8 mouse cellular contexts compared by ENCODE assay signal in genomic region chr7:107665586-107666261, GRCm38 (mm10). TPM values are rescaled to one million over a fixed set of nuclear protein-coding genes. Genes with fewer than 3 reads are reported as not detected.
DNase-seq lines count a peak whose midpoint lies in the region; ATAC-seq lines count a peak whose summit lies in the region.

No protein-coding gene starts in this region.

- 6% methylated on average over 9 of the region's 9 CpGs for WGBS in embryonic facial prominence, embryonic 10.5 days
- WGBS in intestine, embryonic 14.5 days = 14% methylated on average over 9 of the region's 9 CpGs
- WGBS in limb, embryonic 11.5 days = 8% methylated on average over 9 of the region's 9 CpGs
- 8% methylated on average over 9 of the region's 9 CpGs for WGBS in midbrain, embryonic 13.5 days

- H3K4me1 ChIP-seq in embryonic facial prominence, embryonic 10.5 days = peaks cover 75% of the 10 kb centered on the region
- H3K4me1 ChIP-seq in intestine, embryonic 14.5 days (replicated peaks; ENCODE audit: control insufficient read depth, insufficient read depth, low read length) = peaks cover 54% of the 10 kb centered on the region
- H3K4me1 ChIP-seq in limb, embryonic 11.5 days (ENCODE audit: control insufficient read depth, insufficient read depth, low read length) = peaks cover 39% of the 10 kb centered on the region
- peaks cover 36% of the 10 kb centered on the region for H3K4me1 ChIP-seq in midbrain, embryonic 13.5 days (replicated peaks)

- peak overlapping the region; percentile 95 for H3K27ac ChIP-seq in embryonic facial prominence, embryonic 10.5 days (replicated peaks)
- peak overlapping the region; percentile 93 for H3K27ac ChIP-seq in intestine, embryonic 14.5 days (ENCODE audit: low read depth)
- peak overlapping the region; percentile 98 for H3K27ac ChIP-seq in limb, embryonic 11.5 days (replicated peaks; ENCODE audit: low read depth, low read length)
- H3K27ac ChIP-seq in midbrain, embryonic 13.5 days = peak overlapping the region; percentile 52; the same call in 1 of the 2 replicates

- DNase-seq in cerebellum, adult 9-11 months = peak; percentile 13
- peak; percentile 50 for DNase-seq in embryonic facial prominence, embryonic 10.5 days (ENCODE audit: low spot score)
- peak; percentile 73 for DNase-seq in intestine, embryonic 14.5 days (ENCODE audit: low spot score)
- DNase-seq in limb, embryonic 11.5 days (ENCODE audit: low spot score) = peak; percentile 73
- peak; percentile 58 for DNase-seq in testis, postnatal 14 days (ENCODE audit: low spot score)

- H3K36me3 ChIP-seq in embryonic facial prominence, embryonic 10.5 days (replicated peaks) = peaks cover 5% of the 10 kb centered on the region
- 0 out of 2 replicates have a peak, but pooled peaks cover 3% of the 10 kb centered on the region for H3K36me3 ChIP-seq in intestine, embryonic 14.5 days (ENCODE audit: control insufficient read depth, insufficient read depth, low read length)
- no peaks in the 10 kb centered on the region for H3K36me3 ChIP-seq in limb, embryonic 11.5 days (ENCODE audit: control insufficient read depth, insufficient read depth, low read length)
- H3K36me3 ChIP-seq in midbrain, embryonic 13.5 days = no peaks in the 10 kb centered on the region

- peak overlapping the region; percentile 57 for H3K9ac ChIP-seq in intestine, embryonic 14.5 days (ENCODE audit: low read length)
- peak overlapping the region; percentile 78 for H3K9ac ChIP-seq in limb, embryonic 11.5 days (ENCODE audit: low read length)
- peak overlapping the region; percentile 55; the same call in 1 of the 2 replicates for H3K9ac ChIP-seq in midbrain, embryonic 13.5 days (replicated peaks)

- peak overlapping the region; percentile 64 for H3K4me3 ChIP-seq in embryonic facial prominence, embryonic 10.5 days
- H3K4me3 ChIP-seq in intestine, embryonic 14.5 days (ENCODE audit: low read depth, low read length) = peak overlapping the region; percentile 48
- H3K4me3 ChIP-seq in limb, embryonic 11.5 days (ENCODE audit: low read depth, low read length) = peak overlapping the region; percentile 44
- H3K4me3 ChIP-seq in midbrain, embryonic 13.5 days (replicated peaks) = peak overlapping the region; percentile 14; the same call in 1 of the 2 replicates

- no peaks in the 10 kb centered on the region for H3K9me3 ChIP-seq in embryonic facial prominence, embryonic 10.5 days
- H3K9me3 ChIP-seq in intestine, embryonic 14.5 days (ENCODE audit: control insufficient read depth, low read length) = no peaks in the 10 kb centered on the region
- H3K9me3 ChIP-seq in limb, embryonic 11.5 days (ENCODE audit: control insufficient read depth, low read length) = no peaks in the 10 kb centered on the region
- H3K9me3 ChIP-seq in midbrain, embryonic 13.5 days = no peaks in the 10 kb centered on the region

- peak; percentile 4; the same call in 1 of the 2 replicates for ATAC-seq in granulocyte monocyte progenitor cell, adult 5-6 weeks (replicated peaks; ENCODE audit: poor library complexity, severe bottlenecking)
- ATAC-seq in intestine, embryonic 14.5 days (replicated peaks; ENCODE audit: low FRiP score, low TSS enrichment, low read depth) = peak; percentile 9; the same call in 1 of the 2 replicates
- ATAC-seq in limb, embryonic 11.5 days (ENCODE audit: insufficient number of reproducible peaks, low FRiP score, low TSS enrichment, low read depth) = peak; percentile 52
- peak; percentile 41 for ATAC-seq in midbrain, embryonic 13.5 days
- no peak for ATAC-seq in inflammation-experienced regulatory T-cells, adult 6 months

- H3K4me2 ChIP-seq in intestine, embryonic 14.5 days (ENCODE audit: low read length) = peak overlapping the region; percentile 59
- peak overlapping the region; percentile 55 for H3K4me2 ChIP-seq in limb, embryonic 11.5 days (ENCODE audit: low read depth, severe bottlenecking)
- H3K4me2 ChIP-seq in midbrain, embryonic 13.5 days (replicated peaks) = peak overlapping the region; percentile 41

- H3K27me3 ChIP-seq in embryonic facial prominence, embryonic 10.5 days (replicated peaks; ENCODE audit: low read depth, poor library complexity, severe bottlenecking) = peaks cover 8% of the 10 kb centered on the region; the same call in 1 of the 2 replicates
- H3K27me3 ChIP-seq in intestine, embryonic 14.5 days (replicated peaks; ENCODE audit: control insufficient read depth, insufficient read depth, low read length) = no peaks in the 10 kb centered on the region
- no peaks in the 10 kb centered on the region for H3K27me3 ChIP-seq in limb, embryonic 11.5 days (ENCODE audit: control insufficient read depth, insufficient read depth, low read length)
- H3K27me3 ChIP-seq in midbrain, embryonic 13.5 days = 0 out of 2 replicates have a peak, but pooled peaks cover 3% of the 10 kb centered on the region

RNA-seq across cellular contexts. Expression of gene 5330417H12Rik, which starts 40.8 kb away (rescaled TPM):
- polyA plus RNA-seq in embryonic facial prominence, embryonic 10.5 days (2016; fragmentation: Nextera tagmentation; extraction: Ambion mirVana) = not detected in 2 replicates
- total RNA-seq in granulocyte monocyte progenitor cell, adult 5-6 weeks (2014; fragmentation: Nextera tagmentation) = not detected in 2 replicates
- total RNA-seq in granulocyte monocyte progenitor cell, adult 5-6 weeks (2017) = not detected in 2 replicates
- not detected in 2 replicates for polyA plus RNA-seq in intestine, embryonic 14.5 days (2014; fragmentation: Nextera tagmentation; extraction: Ambion mirVana)
- not detected in 2 replicates for polyA plus RNA-seq in limb, embryonic 11.5 days (2014; fragmentation: Nextera tagmentation; extraction: Ambion mirVana)
- not detected in 2 replicates for polyA plus RNA-seq in midbrain, embryonic 13.5 days (2015; fragmentation: Nextera tagmentation; extraction: Ambion mirVana)
- not detected for polyA plus RNA-seq in inflammation-experienced regulatory T-cells, adult 6 months (2017; shearing (Covaris generic))

Comparison
In these comparisons a context has a peak if more than half of its experiments do, and no peak if none do; other contexts are left out.
1. DNase-seq: peak in every context shown above with its lines; median percentile 73 in intestine, embryonic 14.5 days; 73 in limb, embryonic 11.5 days; 58 in testis, postnatal 14 days; 50 in embryonic facial prominence, embryonic 10.5 days; 13 in cerebellum, adult 9-11 months.
2. H3K4me3 ChIP-seq: peak in every context shown above with its lines; median percentile 64 in embryonic facial prominence, embryonic 10.5 days; 48 in intestine, embryonic 14.5 days; 44 in limb, embryonic 11.5 days; 14 in midbrain, embryonic 13.5 days.